Mouse (Mus musculus): Measurements from ENCODE around the gene Fdx1l. TPM values are rescaled to one million over a fixed set of nuclear protein-coding genes. Genes with fewer than 3 reads are reported as not detected.
A peak's percentile ranks its signal among the peaks of the same experiment; 100 is the strongest.

Fdx1l gene
- total and polyA plus RNA-seq, 3 experiments: 247 to 361 (median 305) TPM

- H3K79me2 ChIP-seq (ENCODE audit: control insufficient read depth, insufficient read depth, low read length, poor library complexity): no peaks in the 10 kb centered on the region
- H3K4me3 ChIP-seq (ENCODE audit: control insufficient read depth in 1 of 2, insufficient read depth in 1 of 2, low read depth in 2 of 2, low read length in 2 of 2): no peak overlapping the region
- no peak overlapping the region for H3K27ac ChIP-seq (ENCODE audit: control insufficient read depth, low read depth, low read length)
- no peak for DNase-seq (ENCODE audit: low read depth, low spot score)
- H3K9me3 ChIP-seq (replicated peaks; ENCODE audit: insufficient read depth, low read length): no peaks in the 10 kb centered on the region
- H3K9ac ChIP-seq (ENCODE audit: control insufficient read depth, low read depth, low read length, poor library complexity, severe bottlenecking): no peak overlapping the region
- peaks cover 0 to 11% of the 10 kb centered on the region in 2 experiments; a peak in 3 of 4 replicates for H3K36me3 ChIP-seq (ENCODE audit: control insufficient read depth in 1 of 2, insufficient read depth in 2 of 2, low read length in 2 of 2)
- TF ChIP-seq TBP (IDR thresholded peaks at IDR 0.05; ENCODE audit: low read depth, low read length): no peak
- TF ChIP-seq ZNF384 (IDR thresholded peaks at IDR 0.05; ENCODE audit: low read depth, low read length): no peak
- no peak for TF ChIP-seq ELF1 (IDR thresholded peaks at IDR 0.05; ENCODE audit: low read depth, low read length)
- TF ChIP-seq ZKSCAN1 (IDR thresholded peaks at IDR 0.05; ENCODE audit: low read depth, low read length): no peak
- TF ChIP-seq HCFC1 (IDR thresholded peaks at IDR 0.05; ENCODE audit: low read depth, low read length): no peak
- TF ChIP-seq MAFK (IDR thresholded peaks at IDR 0.05; ENCODE audit: borderline replicate concordance, low read depth, low read length): no peak
- no peak for TF ChIP-seq POLR2AphosphoS5 (IDR thresholded peaks at IDR 0.05; ENCODE audit: borderline replicate concordance, low read depth, low read length)
- no peak for TF ChIP-seq MAZ (IDR thresholded peaks at IDR 0.05; ENCODE audit: low read depth, low read length)
- no peak; a peak in 1 of 4 replicates for TF ChIP-seq POLR2A (IDR thresholded peaks at IDR 0.05; ENCODE audit: control insufficient read depth in 1 of 2, insufficient read depth in 1 of 2, low read depth in 1 of 2, low read length in 2 of 2, poor library complexity in 1 of 2)
- TF ChIP-seq RAD21 (IDR thresholded peaks at IDR 0.05; ENCODE audit: low read depth, low read length): no peak
- TF ChIP-seq ZMIZ1 (IDR thresholded peaks at IDR 0.05; ENCODE audit: low read depth, low read length): no peak
- TF ChIP-seq E2F4 (IDR thresholded peaks at IDR 0.05; ENCODE audit: borderline replicate concordance, low read depth, low read length): no peak
- no peak for TF ChIP-seq ZC3H11A (IDR thresholded peaks at IDR 0.05; ENCODE audit: low read depth, low read length)
- no peak for TF ChIP-seq MYB (IDR thresholded peaks at IDR 0.05; ENCODE audit: low read depth, low read length)
- TF ChIP-seq MAX (IDR thresholded peaks at IDR 0.05; ENCODE audit: low read length): no peak
- TF ChIP-seq USF2 (IDR thresholded peaks at IDR 0.05; ENCODE audit: borderline replicate concordance in 1 of 2, insufficient read depth in 1 of 2, low read depth in 1 of 2, low read length in 2 of 2): no peak
- H3K27me3 ChIP-seq (ENCODE audit: control insufficient read depth in 1 of 2, insufficient read depth in 2 of 2, low read length in 2 of 2): no peaks in the 10 kb centered on the region
- peaks cover 10 to 15% of the 10 kb centered on the region in 2 experiments for H3K4me1 ChIP-seq (ENCODE audit: control insufficient read depth in 1 of 2, insufficient read depth in 2 of 2, low read length in 2 of 2)
Observed at GRCm38 (mm10) chr9:21104814-21105213, 31.4 kb upstream of the Fdx1l start.

- H3K4me1 ChIP-seq (ENCODE audit: control insufficient read depth in 1 of 2, insufficient read depth in 2 of 2, low read length in 2 of 2): peaks cover 13 to 26% of the 10 kb centered on the region in 2 experiments
- no peak for TF ChIP-seq NRF1 (IDR thresholded peaks at IDR 0.05; ENCODE audit: insufficient read depth, low read depth, low read length, poor library complexity, severe bottlenecking)
- TF ChIP-seq MAFK (IDR thresholded peaks at IDR 0.05; ENCODE audit: borderline replicate concordance, low read depth, low read length): no peak
- TF ChIP-seq ZKSCAN1 (IDR thresholded peaks at IDR 0.05; ENCODE audit: low read depth, low read length): no peak
- no peak; the same call in 1 of the 2 replicates for TF ChIP-seq POLR2AphosphoS2 (IDR thresholded peaks at IDR 0.05; ENCODE audit: low read length)
- TF ChIP-seq RAD21 (IDR thresholded peaks at IDR 0.05; ENCODE audit: low read depth, low read length): no peak
- no peak for TF ChIP-seq ELF1 (IDR thresholded peaks at IDR 0.05; ENCODE audit: low read depth, low read length)
- TF ChIP-seq SMC3 (IDR thresholded peaks at IDR 0.05; ENCODE audit: low read depth, low read length): peak; percentile 3; the same call in 1 of the 2 replicates
- TF ChIP-seq MAX (IDR thresholded peaks at IDR 0.05; ENCODE audit: low read length): no peak
- 0 out of 2 replicates have a peak, but pooled peaks have one; percentile 8 for TF ChIP-seq ZMIZ1 (IDR thresholded peaks at IDR 0.05; ENCODE audit: low read depth, low read length)
- TF ChIP-seq GABPA (IDR thresholded peaks at IDR 0.05; ENCODE audit: low read depth, low read length): no peak
- TF ChIP-seq EP300 (IDR thresholded peaks at IDR 0.05; ENCODE audit: low read depth in 1 of 2, low read length in 2 of 2): no peak
- no peak for TF ChIP-seq KAT2A (conservative IDR thresholded peaks at IDR 0.05; ENCODE audit: low read depth, low read length)
- no peaks in the 10 kb centered on the region for H3K9me3 ChIP-seq (replicated peaks; ENCODE audit: insufficient read depth, low read length)
- no peaks in the 10 kb centered on the region for H3K79me2 ChIP-seq (ENCODE audit: control insufficient read depth, insufficient read depth, low read length, poor library complexity)
- H3K27me3 ChIP-seq (ENCODE audit: control insufficient read depth in 1 of 2, insufficient read depth in 2 of 2, low read length in 2 of 2): no peaks in the 10 kb centered on the region
- H3K36me3 ChIP-seq (ENCODE audit: control insufficient read depth in 1 of 2, insufficient read depth in 2 of 2, low read length in 2 of 2): peaks cover 0 to 21% of the 10 kb centered on the region in 2 experiments; a peak in 3 of 4 replicates
- no peak for DNase-seq (ENCODE audit: low read depth, low spot score)
- H3K4me3 ChIP-seq (ENCODE audit: control insufficient read depth in 1 of 2, insufficient read depth in 1 of 2, low read depth in 2 of 2, low read length in 2 of 2): no peak overlapping the region
- H3K9ac ChIP-seq (ENCODE audit: control insufficient read depth, low read depth, low read length, poor library complexity, severe bottlenecking): no peak overlapping the region
- H3K27ac ChIP-seq (ENCODE audit: control insufficient read depth, low read depth, low read length): no peak overlapping the region
Observed at GRCm38 (mm10) chr9:21102076-21102475, 28.7 kb upstream of the Fdx1l start.

All from MEL (cell line).